Mouse (Mus musculus): ENCODE results near the gene Fam92b.

DNA sequence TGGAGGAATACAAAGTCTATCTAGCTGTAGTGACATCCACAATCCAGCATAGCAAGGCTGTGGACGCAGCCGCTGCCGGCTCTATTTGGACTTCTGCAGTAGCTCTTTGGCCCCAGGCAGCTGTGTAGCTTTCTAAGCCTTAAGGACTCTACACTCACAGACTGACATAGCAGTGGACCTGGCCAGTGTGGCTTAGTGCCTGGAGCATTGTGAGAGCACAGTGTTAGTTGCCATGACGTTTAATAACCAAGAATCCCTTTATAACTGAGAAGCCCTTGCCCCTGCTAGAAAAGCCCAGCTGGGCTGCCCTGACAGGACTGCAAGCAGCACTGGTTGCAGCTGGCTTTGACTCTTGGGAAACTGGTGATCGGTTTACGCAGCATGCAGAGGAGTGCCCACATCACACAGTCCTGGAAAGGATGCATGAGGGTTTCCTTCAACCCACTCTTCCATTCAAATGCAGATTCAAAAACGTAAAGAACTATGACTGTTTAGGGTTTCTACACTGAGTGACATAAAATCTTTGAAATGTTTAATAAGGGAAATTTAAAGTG lies 52.4 kb downstream of the Fam92b start:
- TF ChIP-seq POLR2A (IDR thresholded peaks at IDR 0.05; ENCODE audit: borderline replicate concordance, control insufficient read depth, low read depth, low read length), result no peak
- no peak for TF ChIP-seq CTCF (IDR thresholded peaks at IDR 0.05; ENCODE audit: control insufficient read depth, insufficient read depth, low read length)
